Comparison of ENCODE assay signal across 15 mouse cellular contexts in genomic region chr11:93467711-93468110, GRCm38 (mm10).
"Had no signal": no experiment of that assay in that cellular context is flagged by ENCODE, and none has a peak within 500 bp of the region (broad histone marks: within the 10 kb centered on the region; RNA-seq: fewer than 3 reads in every experiment).

No protein-coding gene starts in this region.

- H3K9me3 ChIP-seq: neural tube, embryonic 15.5 days; stomach, embryonic 15.5 days had no signal

- H3K4me1 ChIP-seq: stomach, embryonic 15.5 days had no signal

- DNase-seq: retina, postnatal 1 day; right cerebral cortex, adult 18-20 months; right cerebral cortex, postnatal 14 days; right cerebral cortex, postnatal 25 days; right cerebral cortex, postnatal 4 days; spleen, adult 18-20 months; thymus, adult 18-20 months; thymus, adult 2 months; thymus, postnatal 14 days; thymus, postnatal 25 days; thymus, postnatal 36 days; thymus, postnatal 4 days had no signal

- H3K9ac ChIP-seq: neural tube, embryonic 15.5 days; stomach, embryonic 15.5 days had no signal

- H3K27ac ChIP-seq: neural tube, embryonic 15.5 days; stomach, embryonic 15.5 days; stomach, postnatal 0 days had no signal

- H3K27me3 ChIP-seq: neural tube, embryonic 15.5 days; stomach, embryonic 15.5 days had no signal

- H3K36me3 ChIP-seq: neural tube, embryonic 15.5 days; stomach, embryonic 15.5 days had no signal

- H3K4me3 ChIP-seq: neural tube, embryonic 15.5 days; stomach, embryonic 15.5 days had no signal

- H3K4me2 ChIP-seq: neural tube, embryonic 15.5 days; stomach, embryonic 15.5 days had no signal
